Mouse (Mus musculus) megakaryocyte, adult 5-6 weeks (primary cell): ENCODE measurements around the gene Specc1. TPM values are rescaled to one million over a fixed set of nuclear protein-coding genes. Genes with fewer than 3 reads are reported as not detected.
A peak's percentile ranks its signal among the peaks of the same experiment; 100 is the strongest.

ENCODE experiments used
- ATAC-seq: 2 replicates; pipeline ENCODE4 v1.8.0; 2016; ENCODE audit warnings: mild to moderate bottlenecking, inconsistent platforms; ENCODE audit not compliant: poor library complexity, severe bottlenecking
- total RNA-seq, 2 experiments: library from RNA; stranded (forward) in 1 of 2; stranded (reverse) in 1 of 2; fragments of 153-499, 151-499 nt in 1 of 2; fragments of 221-1000, 200-1000 nt in 1 of 2; gene quantifications; 2 replicates each; pipeline versions ENCODE4 v1.2.3 to v1.2.4; 2015 to 2017

Gene Specc1
- total RNA-seq, 2 experiments from 2014 or later = 23.9 to 54.5 TPM

DNA sequence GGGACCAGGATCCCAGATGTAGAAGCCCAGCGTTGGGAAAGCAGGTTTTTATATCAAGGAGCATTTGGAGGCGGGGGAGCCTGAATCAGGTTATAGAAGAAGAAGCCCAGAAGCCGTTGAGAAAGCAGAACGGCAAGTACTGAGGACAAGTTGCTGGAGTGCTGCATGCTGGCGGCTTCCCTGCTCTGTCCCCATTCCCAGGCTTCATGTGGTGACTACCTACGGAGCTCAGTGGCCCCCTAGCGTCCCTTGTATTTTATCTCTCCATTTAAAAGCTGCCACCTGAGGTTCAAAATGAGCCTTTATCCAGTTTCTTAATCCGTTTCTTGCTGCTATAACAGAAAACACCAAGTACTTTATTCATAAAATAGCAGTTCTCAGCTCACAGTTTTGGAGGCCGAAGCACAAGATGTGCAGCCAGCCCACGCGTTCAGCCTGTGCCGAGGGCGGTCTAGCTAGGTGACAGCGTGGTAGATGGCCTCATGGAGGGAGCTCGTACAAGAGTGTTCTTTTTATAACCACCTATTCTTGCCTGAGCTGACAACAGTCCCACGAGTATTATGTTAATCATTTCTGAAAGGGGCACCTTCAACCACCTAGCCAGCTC, 54.2 kb downstream of the Specc1 start:
- ATAC-seq = no peak

DNA sequence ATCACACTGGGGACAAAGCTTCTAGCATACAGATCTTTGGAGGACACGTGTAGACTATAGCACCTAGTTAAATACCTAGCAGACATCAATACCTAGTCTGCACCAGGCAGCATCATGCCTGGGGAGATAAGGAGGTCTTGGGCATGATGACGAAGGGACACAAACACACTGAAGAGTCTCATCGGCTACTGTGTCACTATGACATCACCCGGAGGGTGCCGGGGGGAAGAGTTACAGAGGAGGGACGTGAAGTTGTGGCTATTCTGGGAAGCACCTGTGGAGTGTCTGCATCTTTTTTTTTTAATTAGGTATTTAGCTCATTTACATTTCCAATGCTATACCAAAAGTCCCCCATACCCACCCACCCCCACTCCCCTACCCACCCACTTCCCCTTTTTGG, 55.5 kb downstream of the Specc1 start:
- ATAC-seq = no peak

DNA sequence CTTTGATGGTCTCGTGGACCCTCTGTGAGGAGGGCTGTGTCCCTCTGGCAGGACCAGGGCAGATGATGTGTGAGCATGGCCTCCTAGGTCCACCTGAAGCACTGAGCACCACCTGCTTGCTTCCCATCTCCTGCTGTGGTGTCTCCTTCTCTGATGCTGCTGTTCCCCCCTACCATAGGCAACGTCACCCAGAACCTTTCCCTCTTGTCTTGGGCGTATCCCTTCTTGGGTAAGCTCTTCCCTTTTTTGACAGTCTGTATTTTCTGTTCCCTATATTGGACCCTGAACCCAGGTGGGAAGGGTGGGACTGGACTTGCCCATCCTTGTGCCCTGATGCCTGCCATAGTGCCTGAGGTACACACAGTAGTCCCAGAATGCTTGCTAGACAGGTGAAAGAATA, 56.9 kb downstream of the Specc1 start:
- peak; percentile 89 for ATAC-seq

DNA sequence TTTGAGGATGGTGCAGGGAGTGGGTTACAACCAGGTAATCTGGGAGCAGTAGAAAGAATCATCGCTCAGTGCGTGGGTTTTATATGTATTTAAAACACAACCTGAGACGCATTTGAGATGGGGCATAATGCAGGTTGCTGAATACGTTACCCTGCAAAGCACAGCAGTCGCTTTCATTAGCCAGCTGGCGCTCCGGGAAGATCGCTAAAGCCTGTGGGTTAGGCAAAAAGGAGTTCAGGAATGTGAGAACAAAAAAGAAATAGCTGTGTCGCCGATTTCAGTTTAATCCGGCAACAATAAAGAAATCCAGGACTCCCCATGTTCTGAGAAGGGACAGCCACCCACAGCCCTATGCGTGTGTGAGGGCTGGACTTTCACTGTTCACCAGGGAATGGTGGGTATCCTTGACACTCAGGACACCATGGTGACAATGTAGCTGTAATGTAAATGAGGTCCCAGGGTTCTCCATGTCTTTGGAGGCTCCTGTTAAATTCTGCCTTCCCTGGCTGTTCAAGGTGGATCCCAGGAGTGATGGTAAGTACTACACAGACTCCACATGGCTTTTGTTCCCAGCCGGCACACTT, 58.6 kb downstream of the Specc1 start:
- ATAC-seq = no peak

DNA sequence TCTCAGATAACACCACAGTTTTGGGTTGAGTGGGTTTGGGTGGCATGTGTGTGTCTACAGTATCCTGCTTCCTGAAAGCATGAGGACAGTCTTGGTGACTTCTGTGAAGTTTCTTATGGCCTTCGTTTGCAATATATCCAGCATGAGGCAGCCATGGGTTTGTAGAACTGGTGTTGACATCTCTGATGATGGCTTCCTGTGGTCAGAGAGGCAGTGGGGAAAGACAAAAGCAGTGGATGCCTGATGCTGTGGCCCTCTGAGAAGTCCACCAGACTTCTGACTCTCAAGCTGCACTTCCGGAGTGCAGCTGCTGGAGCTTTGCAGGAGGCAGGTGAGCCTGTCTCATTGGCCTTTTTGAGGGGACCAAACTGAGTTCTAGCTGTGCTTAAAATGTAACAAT, 60.4 kb downstream of the Specc1 start:
- ATAC-seq = peak; percentile 52

DNA sequence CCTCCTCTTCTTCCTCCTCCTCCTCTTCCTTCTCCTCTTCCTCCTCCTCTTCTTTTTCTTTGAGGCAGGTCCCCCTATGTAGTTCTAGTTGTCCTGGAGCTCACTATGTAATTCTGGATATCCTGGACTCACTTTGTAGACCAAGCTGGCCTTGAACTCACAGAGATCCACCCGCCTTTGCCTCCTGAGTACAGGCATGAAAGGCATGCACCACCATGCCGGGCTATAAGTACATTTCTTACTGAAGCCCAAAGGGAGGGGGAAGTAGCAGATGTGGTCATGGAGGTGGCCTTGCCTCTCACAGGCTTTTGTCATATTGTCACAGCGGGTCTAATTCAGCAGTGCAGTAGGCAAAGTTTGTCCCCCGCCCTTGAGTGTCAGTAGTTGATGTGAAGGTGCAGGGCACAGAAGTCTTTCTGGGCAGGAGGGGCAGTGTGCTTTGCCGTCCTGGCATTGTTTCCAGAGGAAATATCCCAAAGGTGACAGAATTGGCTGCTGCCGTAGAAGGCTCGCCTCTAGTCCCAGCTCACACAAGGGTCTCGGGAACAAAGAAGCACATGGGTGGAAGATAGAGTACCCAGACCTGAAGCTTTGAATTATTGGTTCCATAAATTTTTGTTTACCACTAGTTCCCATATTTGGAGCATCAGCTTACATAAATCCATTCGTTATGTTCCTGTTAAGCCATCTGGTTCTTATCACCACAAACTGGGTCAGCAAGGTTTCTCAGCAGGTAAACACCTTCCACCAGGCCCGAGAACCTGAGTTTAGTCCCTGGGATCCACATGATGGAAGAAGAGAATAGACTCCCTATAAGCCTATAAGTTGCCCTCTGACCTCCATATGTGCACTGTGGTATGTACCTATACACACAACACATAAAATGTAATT, 62.0 kb downstream of the Specc1 start:
- ATAC-seq = peak; percentile 9; the same call in 1 of the 2 replicates

DNA sequence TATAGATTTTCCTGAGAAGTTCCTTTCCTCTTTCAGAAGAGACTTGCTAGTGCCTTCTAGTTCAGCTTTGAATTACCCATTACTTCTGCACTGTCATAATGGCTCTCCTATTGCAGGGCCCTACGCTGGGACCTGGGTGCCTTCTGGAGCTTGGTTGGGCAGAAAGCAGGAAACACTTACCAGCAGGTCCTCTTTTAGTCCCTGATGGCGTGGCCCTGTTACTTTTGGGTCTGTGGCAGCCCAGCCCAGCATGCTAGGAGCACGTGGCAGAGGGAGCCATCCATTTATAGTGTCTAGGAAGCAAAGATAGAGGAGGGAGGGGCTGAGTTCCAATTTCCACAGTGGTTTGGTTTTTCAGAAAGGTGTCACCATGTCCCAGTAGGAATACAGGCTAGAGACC, 63.3 kb downstream of the Specc1 start:
- no peak for ATAC-seq

DNA sequence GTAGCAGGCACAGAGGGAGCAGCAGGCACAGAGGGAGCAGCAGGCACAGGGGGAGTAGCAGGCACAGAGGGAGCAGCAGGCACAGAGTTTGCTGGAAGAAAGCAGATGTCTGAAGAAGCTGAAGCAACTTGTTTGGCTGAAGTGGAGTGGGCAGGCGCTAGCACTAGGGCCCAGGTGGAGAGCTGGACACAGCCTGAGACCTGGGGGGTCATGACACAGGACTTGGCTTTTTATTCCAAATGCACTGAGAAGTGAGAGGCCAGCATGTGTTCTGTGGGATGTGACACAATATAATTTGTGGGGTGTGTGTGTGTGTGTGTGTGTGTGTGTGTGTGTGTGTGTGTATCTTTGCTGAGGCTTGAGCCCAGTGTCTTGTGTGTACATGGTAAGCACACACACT, 64.3 kb downstream of the Specc1 start:
- no peak for ATAC-seq

DNA sequence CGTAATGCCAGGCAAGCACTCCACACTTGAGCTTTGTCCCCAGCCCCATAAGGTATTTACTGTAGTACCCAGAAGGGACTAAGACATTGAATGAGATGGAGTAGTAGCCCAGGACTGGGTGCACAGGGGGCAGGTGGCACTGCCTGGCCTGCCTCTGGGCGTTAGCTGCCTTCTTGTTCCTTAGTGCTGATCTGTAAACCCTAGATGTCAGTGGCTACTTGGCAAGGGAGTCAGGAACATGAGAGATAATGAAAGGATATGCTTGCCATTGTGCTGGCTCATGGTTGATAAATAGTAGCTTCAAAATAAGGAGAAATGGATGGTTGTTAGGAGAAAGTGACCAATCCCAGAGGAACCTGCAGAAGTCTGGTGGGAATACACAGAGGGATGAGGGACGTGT, 65.5 kb downstream of the Specc1 start:
- no peak for ATAC-seq

DNA sequence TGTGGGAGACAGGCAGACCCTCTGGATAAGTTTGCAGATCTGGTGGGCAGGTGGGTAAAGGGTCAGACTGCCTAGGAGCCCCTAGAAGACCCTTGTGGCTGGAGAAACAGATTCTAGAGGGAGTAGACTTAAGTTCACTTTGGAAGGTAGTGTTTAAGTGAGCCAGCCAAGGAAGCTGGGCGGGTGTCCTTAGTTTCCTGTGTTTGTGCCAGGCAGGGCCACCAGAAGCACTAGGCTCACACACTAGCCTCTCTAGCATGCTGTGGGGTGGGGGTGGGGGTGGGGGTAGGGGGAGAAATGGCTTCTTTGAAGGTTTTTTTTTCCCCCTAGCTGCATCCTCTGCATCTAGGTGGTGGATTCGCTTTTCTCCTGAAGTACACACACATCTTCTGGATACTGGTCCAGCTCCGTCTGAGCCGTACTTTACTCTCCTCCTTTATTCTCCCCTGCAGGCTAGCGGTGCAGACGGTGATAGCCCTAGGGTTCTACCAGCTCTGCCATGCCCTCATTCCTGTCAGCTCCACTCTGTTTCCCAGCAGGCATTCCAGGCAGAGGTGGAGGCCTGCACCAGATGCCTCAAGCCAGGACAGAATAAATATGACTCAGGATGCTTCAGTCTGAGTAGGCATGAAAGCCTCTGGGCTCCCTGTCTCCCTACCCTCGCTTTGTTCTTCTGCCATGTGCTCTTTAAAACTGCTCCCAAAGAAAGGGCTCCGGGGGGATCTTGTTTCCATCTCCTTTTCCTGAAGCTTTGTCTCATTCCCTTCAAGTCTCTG, 66.3 kb downstream of the Specc1 start:
- ATAC-seq = no peak

DNA sequence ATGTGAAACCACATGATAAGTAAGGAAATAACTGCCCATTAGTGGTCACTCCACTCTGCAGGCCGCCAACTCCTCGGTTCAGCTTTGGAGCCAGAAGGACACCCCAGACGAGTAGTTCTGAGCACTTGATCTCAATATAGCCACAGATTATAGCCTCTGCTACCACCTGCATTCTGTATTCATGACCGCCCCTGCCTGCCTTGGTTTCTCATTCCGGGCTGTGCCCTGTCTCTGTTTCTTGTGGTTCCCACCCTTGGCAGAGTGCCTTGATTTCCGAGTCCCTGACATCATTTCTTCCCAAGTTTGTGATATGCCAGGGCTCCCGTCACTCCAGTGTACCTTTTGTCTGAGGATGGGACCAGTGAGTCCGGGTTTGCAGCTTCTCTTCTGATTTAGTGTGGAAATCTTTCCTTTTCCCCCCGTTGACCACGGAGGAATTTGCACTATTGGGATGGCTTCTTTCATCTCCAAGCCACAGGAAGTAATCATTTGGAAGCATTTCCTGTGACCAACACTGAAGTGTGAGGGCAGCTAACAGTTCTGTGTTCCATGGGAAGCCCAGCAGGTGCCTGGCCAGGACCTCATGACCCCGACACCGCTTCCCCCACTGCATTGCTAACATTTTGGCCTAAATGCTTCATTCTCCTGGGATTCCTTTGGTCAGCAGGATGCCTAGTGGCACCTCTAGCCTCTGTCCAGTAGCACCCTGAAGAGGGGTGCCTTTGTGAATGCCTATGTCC, 67.1 kb downstream of the Specc1 start:
- no peak for ATAC-seq

DNA sequence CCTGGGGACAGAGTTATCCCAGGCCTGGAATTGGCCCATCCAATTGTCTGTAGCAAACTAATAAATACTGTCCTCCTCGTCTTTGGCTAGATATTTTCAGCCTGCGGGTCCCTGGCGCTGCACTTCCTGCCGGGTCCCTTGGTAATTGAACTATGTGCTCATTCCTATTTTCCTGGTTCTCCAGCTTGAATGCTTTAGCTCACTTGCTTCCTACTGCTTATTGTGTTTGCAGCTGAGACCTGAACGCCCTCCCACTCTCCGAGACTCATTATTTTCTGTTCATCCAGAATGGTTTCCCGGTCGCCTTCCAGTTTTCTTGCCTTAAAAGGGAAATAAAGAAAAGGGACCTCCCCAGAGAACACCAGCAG, 67.7 kb downstream of the Specc1 start:
- no peak for ATAC-seq

DNA sequence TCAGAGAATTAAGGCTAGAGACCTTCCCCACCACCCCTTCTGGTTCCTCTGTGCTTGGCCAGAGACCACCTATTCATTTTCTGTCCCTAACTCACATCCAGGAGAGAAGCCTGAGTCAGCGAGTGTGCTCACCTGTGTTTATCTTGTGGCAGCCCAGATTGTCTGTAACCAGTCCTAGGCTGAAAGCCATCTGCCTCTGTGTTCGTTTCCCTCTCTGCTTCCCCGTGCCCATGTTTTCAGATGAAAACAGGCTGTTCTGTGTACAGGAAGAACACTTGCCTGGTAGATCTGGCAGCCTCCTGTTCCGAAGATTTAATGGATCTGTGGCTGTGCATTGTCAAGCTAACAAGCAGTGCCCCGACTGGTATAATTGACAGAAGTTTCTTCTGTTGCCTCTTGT, 68.4 kb downstream of the Specc1 start:
- no peak for ATAC-seq

DNA sequence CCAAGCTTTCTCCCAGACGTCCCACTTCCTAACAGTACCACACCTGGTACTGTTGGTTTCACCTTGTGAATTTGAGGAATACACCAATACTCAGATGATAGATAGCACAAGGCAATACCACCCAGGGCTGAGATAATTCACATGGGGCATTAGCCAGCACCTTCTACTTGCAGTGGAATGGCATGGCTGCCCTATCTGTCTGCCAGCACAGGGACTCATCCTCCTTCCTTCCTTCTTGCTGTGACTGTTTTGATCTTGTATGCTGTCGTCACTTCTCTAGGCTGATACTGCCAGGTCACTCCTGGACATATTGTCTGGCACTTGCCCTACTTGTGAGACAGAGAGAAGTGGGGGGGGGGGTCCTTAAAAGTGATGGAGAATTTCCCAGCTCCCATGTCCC, 69.2 kb downstream of the Specc1 start:
- ATAC-seq = no peak

DNA sequence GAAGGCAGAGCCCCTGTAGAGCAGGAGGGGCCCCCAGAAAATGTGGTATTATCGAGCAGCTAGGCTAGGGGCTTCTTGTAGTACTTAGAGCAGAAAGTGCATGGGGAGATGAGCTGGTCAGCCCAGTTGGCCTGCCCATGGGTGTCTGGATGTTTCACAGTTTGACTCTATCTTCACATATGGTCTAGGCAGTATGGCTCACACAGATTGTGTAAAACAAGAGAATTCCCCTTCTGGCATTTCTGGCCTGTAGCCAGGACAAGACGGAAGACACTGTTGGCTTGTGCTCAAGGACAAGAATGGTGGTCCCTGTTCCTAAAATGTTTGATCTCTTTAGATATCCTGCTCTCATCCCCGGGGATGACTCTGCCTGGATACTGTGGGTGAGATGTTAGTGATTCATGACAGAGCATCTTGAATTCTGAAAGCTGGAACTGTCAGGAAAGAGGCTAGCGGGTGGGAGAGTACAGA, 69.8 kb downstream of the Specc1 start:
- ATAC-seq = no peak

DNA sequence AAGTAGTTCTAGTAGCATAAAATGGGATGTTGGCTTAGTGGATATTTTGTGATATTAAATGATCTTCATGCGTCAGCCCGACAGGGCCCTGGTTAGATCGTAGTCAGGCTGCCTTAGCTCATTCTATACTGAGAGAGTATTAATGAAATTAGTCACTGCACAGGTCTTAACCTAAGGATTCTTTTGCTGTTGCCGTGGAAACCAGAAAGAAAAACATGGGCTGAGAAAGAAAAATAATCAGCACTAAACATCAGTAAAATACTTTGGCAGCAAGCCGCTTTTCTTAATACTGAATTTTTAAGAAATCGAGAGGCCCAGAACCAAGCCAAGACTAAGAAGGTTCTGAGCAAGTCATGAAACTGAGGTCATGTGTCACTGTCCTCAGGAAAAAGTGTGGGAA, 70.7 kb downstream of the Specc1 start:
- ATAC-seq = no peak

DNA sequence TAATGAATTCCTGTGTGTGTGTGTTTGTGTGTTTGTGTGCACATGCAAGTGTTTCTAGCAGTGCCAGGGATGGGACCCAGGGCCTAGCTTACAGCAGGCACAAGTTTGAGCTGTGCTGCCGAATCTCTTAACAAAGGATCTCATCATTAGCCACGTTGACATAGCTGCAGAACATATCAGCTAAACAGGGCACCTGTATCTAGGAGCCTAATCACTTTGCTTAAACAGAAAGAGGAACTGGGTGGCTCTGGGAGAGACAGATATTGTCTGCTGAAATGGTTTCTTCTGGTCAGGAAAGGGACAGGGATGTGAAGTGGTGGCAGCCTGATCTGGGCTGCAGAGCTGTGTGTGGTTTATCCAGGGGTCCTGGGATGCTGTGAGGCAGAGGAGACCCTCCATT, 71.1 kb downstream of the Specc1 start:
- no peak for ATAC-seq

DNA sequence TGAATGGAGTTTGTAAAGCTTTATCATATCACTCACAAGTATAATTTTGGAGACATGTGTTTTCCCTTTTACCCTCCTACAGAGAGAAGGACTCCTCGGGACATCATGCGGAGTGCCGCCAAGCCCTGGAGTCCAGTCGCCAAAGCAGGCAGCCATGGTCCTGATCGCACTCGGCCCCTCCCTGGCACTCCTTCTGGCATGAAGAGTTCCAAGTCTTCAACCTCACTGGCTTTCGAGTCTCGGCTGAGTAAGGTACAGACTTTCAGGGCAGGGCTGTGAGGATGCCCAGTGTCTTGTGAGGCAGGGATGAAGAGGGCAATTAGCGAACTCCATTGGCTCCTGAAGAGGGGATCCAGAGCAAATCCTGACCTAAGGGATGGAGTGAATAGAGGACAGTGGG, 72.6 kb downstream of the Specc1 start:
- ATAC-seq = no peak

DNA sequence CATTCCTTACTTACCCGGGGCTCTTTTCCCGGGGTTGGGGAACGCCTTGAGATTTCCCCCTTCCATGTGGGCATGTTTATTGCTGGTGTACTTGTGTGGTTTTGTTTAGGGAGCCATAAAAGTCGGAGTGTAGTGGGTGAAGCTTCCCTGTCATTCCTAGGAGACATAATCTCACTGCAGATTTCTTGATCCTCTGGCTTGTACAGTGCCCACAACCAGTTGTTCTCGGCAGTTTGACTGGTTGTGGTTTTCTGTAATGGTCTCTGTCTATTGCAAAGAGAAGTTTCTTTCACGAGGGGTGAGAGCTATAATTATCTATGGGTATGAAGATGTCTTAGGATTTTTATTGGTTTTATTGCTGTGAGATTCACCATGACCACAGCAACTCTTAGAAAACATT, 78.0 kb downstream of the Specc1 start:
- ATAC-seq = no peak

DNA sequence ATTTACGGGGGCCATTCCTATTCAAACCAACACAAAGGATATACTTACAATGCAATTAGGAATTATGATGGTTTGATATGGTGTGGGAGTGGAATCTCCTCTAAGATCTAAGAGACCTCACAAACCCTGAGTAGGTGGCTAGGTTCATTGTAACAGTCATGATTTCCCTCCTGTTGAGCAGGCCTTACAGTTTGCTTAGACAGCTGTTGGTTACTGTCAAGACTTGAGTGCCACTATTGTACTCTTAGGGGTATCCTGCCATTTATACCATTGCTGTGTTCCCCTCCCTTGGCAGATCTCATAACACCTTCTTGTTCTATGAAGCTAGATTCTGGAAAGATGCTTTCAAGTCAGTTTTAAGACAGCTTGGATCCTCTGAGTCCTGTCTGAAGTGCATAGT, 78.7 kb downstream of the Specc1 start:
- ATAC-seq = no peak

DNA sequence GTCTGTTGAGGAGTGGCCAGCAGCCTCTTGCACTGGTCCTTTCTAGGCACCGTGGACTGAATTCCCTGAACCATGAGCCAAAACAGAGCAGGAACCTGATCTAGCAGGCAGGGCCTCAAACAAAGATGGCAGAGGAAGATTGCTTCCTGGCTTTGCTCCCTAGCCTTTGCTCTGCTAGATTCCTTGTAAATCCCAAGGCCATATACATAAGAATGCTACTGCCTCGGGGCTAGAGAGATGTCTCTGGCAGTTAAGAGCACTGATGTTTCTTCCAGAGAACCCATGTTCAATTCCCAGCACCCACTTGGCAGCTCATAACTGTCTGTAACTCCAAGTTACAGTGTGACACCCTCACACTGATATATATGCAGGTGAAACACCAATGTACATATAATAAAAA, 83.6 kb downstream of the Specc1 start:
- no peak for ATAC-seq
